Mouse (Mus musculus) heart, embryonic 11.5 days (tissue): ENCODE data around the gene Tmem150b. TPM values are rescaled to one million over a fixed set of nuclear protein-coding genes. Genes with fewer than 3 reads are reported as not detected.

Experiments used
- ATAC-seq: fragments of 200-750 bp; cut with Nextera tagmentation; replicated peaks from 2 replicates; pipeline ENCODE4 v1.8.0; 2017; ENCODE audit warnings: moderate library complexity; ENCODE audit not compliant: insufficient number of reproducible peaks, low FRiP score, low TSS enrichment
- H3K27ac ChIP-seq: fragments of 300-500 bp; sonication (generic); 2 replicates; pipeline ENCODE4 v1.5.1; 2014; ENCODE audit warnings: mild to moderate bottlenecking, low read depth, low read length
- H3K27me3 ChIP-seq: fragments of 300-500 bp; sonication (generic); 2 replicates; pipeline ENCODE4 v1.6.1; 2014; ENCODE audit warnings: mild to moderate bottlenecking, low read length, mixed read lengths; ENCODE audit not compliant: control insufficient read depth, insufficient read depth
- H3K36me3 ChIP-seq: fragments of 300-500 bp; sonication (generic); 2 replicates; pipeline ENCODE4 v1.6.1; 2014; ENCODE audit warnings: mild to moderate bottlenecking, low read length, moderate library complexity, mixed read lengths; ENCODE audit not compliant: control insufficient read depth, insufficient read depth
- H3K4me1 ChIP-seq: fragments of 300-500 bp; sonication (generic); 2 replicates; pipeline ENCODE4 v1.6.1; 2014; ENCODE audit warnings: low read length; ENCODE audit not compliant: control insufficient read depth, insufficient read depth
- H3K4me2 ChIP-seq: fragments of 300-500 bp; sonication (generic); 2 replicates; pipeline ENCODE4 v1.6.1; 2014; ENCODE audit warnings: mild to moderate bottlenecking, moderate library complexity
- H3K4me3 ChIP-seq: fragments of 300-500 bp; sonication (generic); 2 replicates; pipeline ENCODE4 v1.5.1; 2014; ENCODE audit warnings: low read depth, low read length
- H3K9ac ChIP-seq: fragments of 300-500 bp; sonication (generic); 2 replicates; pipeline ENCODE4 v1.6.1; 2014; ENCODE audit warnings: mild to moderate bottlenecking, low read depth, low read length, moderate library complexity
- H3K9me3 ChIP-seq: fragments of 300-500 bp; sonication (generic); replicated peaks from 2 replicates; pipeline ENCODE4 v1.6.1; 2016; ENCODE audit warnings: low read length; ENCODE audit not compliant: control insufficient read depth
- WGBS: fragments of 180-500 bp; shearing (Covaris S2); extraction: QIAGEN DNeasy Blood & Tissue Kit; methylation state at CpG from one replicate; pipeline ENCODE4 v1.1.7; 2014; ENCODE audit not compliant: insufficient replicate concordance; 5-methylcytosine and 5-hydroxymethylcytosine counted together
- polyA plus RNA-seq: library from polyadenylated mRNA; unstranded; fragments of >200 nt; fragmentation: Nextera tagmentation; extraction: Ambion mirVana; gene quantifications from 2 replicates; pipeline ENCODE4 v1.2.1, GENCODE M21; 2014

Tmem150b gene
- polyA plus RNA-seq, 1 experiment from 2014 or later: not detected

GRCm38 (mm10) chr7:4739544-4740275, 14.7 kb upstream of the Tmem150b start, which contains the start of gene Kmt5c:
TSS of gene Kmt5c (plus strand) at chr7:4740115.
- Histone ChIP-seq H3K27ac (peak within 1 kb of the TSS; percentile 93), H3K9me3 (no peaks in the 10 kb centered on the region), H3K4me3 (peak within 1 kb of the TSS; percentile 86), H3K27me3 (no peaks in the 10 kb centered on the region), H3K4me1 (peaks cover 20% of the 10 kb centered on the region), H3K4me2 (peak within 1 kb of the TSS; percentile 78), H3K9ac (peak within 1 kb of the TSS; percentile 91), H3K36me3 (0 out of 2 replicates have a peak, but pooled peaks cover 3% of the 10 kb centered on the region)
- WGBS: under 1% methylated on average over 38 of the region's 44 CpGs
- ATAC-seq: peak; percentile 94

GRCm38 (mm10) chr7:4739041-4739543, 14.0 kb upstream of the Tmem150b start:
- Histone ChIP-seq H3K4me1 (peaks cover 20% of the 10 kb centered on the region), H3K9ac (peak overlapping the region; percentile 50; the same call in 1 of the 2 replicates), H3K27me3 (no peaks in the 10 kb centered on the region), H3K9me3 (no peaks in the 10 kb centered on the region), H3K27ac (peak overlapping the region; percentile 52), H3K4me3 (peak overlapping the region; percentile 41), H3K36me3 (0 out of 2 replicates have a peak, but pooled peaks cover 3% of the 10 kb centered on the region), H3K4me2 (peak overlapping the region; percentile 78)
- no peak for ATAC-seq
- WGBS: 44% methylated on average over 10 of the region's 10 CpGs

GRCm38 (mm10) chr7:4732968-4733392, 7.9 kb upstream of the Tmem150b start:
- 51% methylated on average over 6 of the region's 6 CpGs for WGBS
- H3K27ac ChIP-seq: no peak overlapping the region
- no peak overlapping the region for H3K4me2 ChIP-seq

GRCm38 (mm10) chr7:4731090-4731489, 6.0 kb upstream of the Tmem150b start:
- H3K4me2 ChIP-seq: no peak overlapping the region
- H3K36me3 ChIP-seq: no peaks in the 10 kb centered on the region
- H3K9me3 ChIP-seq: no peaks in the 10 kb centered on the region
- no peaks in the 10 kb centered on the region for H3K27me3 ChIP-seq
- WGBS: 78% methylated on average over 5 of the region's 5 CpGs
- no peak overlapping the region for H3K27ac ChIP-seq
- no peak overlapping the region for H3K4me3 ChIP-seq
- no peak for ATAC-seq
- H3K4me1 ChIP-seq: no peaks in the 10 kb centered on the region
- no peak overlapping the region for H3K9ac ChIP-seq

More at GRCm38 (mm10) chr7:4732968-4733392, 7.9 kb upstream of the Tmem150b start:
- Histone ChIP-seq H3K36me3 (no peaks in the 10 kb centered on the region), H3K9me3 (no peaks in the 10 kb centered on the region), H3K4me1 (no peaks in the 10 kb centered on the region), H3K27me3 (no peaks in the 10 kb centered on the region), H3K9ac (no peak overlapping the region), H3K4me3 (no peak overlapping the region)
- no peak for ATAC-seq

GRCm38 (mm10) chr7:4724359-4724758, 690 bp downstream of the Tmem150b start:
- Histone ChIP-seq H3K27me3 (no peaks in the 10 kb centered on the region), H3K4me1 (no peaks in the 10 kb centered on the region), H3K4me2 (no peak overlapping the region), H3K9me3 (no peaks in the 10 kb centered on the region), H3K27ac (no peak overlapping the region), H3K9ac (no peak overlapping the region), H3K4me3 (no peak overlapping the region), H3K36me3 (no peaks in the 10 kb centered on the region)
- 49% methylated on average over 3 of the region's 3 CpGs for WGBS
- ATAC-seq: no peak

- H3K4me2 ChIP-seq: peak overlapping the region; percentile 59
- no peaks in the 10 kb centered on the region for H3K27me3 ChIP-seq
- H3K4me1 ChIP-seq: no peaks in the 10 kb centered on the region
- H3K9me3 ChIP-seq: no peaks in the 10 kb centered on the region
- H3K36me3 ChIP-seq: no peaks in the 10 kb centered on the region
- peak overlapping the region; percentile 46; the same call in 1 of the 2 replicates for H3K9ac ChIP-seq
- 34% methylated on average over 12 of the region's 12 CpGs for WGBS
- H3K4me3 ChIP-seq: peak overlapping the region; percentile 22; the same call in 1 of the 2 replicates
- H3K27ac ChIP-seq: no peak overlapping the region
- ATAC-seq: no peak
These were observed 1.5 kb downstream of the Tmem150b start for GRCm38 (mm10) chr7:4723508-4723907.

- Histone ChIP-seq H3K9me3 (no peaks in the 10 kb centered on the region), H3K4me2 (no peak overlapping the region), H3K27me3 (no peaks in the 10 kb centered on the region), H3K4me1 (no peaks in the 10 kb centered on the region), H3K27ac (no peak overlapping the region), H3K36me3 (0 out of 2 replicates have a peak, but pooled peaks cover 4% of the 10 kb centered on the region), H3K9ac (no peak overlapping the region), H3K4me3 (no peak overlapping the region)
- ATAC-seq: no peak
- WGBS: 88% methylated on average over 3 of the region's 3 CpGs
These were observed 5.8 kb downstream of the Tmem150b start for GRCm38 (mm10) chr7:4719276-4719675.

- H3K27me3 ChIP-seq: no peaks in the 10 kb centered on the region
- H3K4me2 ChIP-seq: no peak overlapping the region
- 0 out of 2 replicates have a peak, but pooled peaks cover 4% of the 10 kb centered on the region for H3K36me3 ChIP-seq
- H3K4me1 ChIP-seq: no peaks in the 10 kb centered on the region
- no peak overlapping the region for H3K27ac ChIP-seq
- no peak for ATAC-seq
- 62% methylated on average over 6 of the region's 6 CpGs for WGBS
- H3K4me3 ChIP-seq: no peak overlapping the region
- no peaks in the 10 kb centered on the region for H3K9me3 ChIP-seq
- no peak overlapping the region for H3K9ac ChIP-seq
These were observed 8.1 kb downstream of the Tmem150b start for GRCm38 (mm10) chr7:4716955-4717354.
